ENCODE assay signal across 8 mouse cellular contexts in the genomic region with DNA sequence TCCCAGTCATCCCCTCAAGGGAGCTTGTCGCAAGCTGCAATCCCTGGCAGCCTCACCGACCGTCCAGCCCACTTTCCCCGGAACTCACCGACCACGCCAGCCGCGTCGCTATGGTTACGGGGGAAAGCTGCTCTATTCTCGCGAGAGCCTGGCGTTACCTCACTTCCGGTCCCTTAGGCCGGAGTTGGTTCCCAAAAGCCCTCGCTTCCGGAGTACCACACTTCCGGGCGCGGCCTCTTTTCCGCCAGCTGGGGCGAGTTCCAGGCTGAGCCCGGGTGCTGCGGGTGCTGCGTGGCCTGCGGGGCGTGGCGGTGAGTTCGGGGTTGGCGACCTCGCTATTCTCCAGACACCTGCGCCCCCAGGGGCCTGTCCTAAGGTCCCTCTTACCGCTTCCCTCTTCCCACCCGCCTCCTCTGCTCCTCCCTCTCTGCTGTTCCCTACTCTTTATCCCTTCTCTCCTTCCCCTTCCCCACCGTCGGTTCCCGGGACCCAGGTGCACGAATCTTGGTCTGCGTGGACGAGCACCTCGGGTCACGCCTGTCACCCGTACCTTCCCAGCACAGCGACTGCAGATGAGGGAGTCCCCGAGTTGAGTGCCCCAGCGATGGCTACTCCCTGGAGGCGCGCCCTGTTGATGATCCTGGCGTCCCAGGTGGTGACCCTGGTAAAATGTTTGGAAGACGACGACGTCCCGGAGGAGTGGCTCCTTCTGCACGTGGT. TPM values are rescaled to one million over a fixed set of nuclear protein-coding genes. Genes with fewer than 3 reads are reported as not detected.
DNase-seq lines count a peak whose midpoint lies in the region; ATAC-seq and TF ChIP-seq lines count a peak whose summit lies in the region.

Gene Wdr27 (minus strand): TSS at position 150 of the 720 bp plus-strand sequence.
Gene 1600012H06Rik (plus strand): TSS at position 176 of the 720 bp plus-strand sequence.

- H3K4me1 ChIP-seq in G1E (ENCODE audit: insufficient read depth, low read depth, low read length): peaks cover 27% of the 10 kb centered on the region
- H3K4me1 ChIP-seq in forebrain, postnatal 0 days (ENCODE audit: insufficient read depth): peaks cover 12% of the 10 kb centered on the region
- H3K4me1 ChIP-seq in lung, embryonic 15.5 days: peaks cover 22% of the 10 kb centered on the region

- peak within 1 kb of the TSS; percentile 91 for H3K4me3 ChIP-seq in G1E (ENCODE audit: low read depth, low read length)
- peak within 1 kb of the TSS; percentile 94 for H3K4me3 ChIP-seq in forebrain, postnatal 0 days (ENCODE audit: low read depth, low read length)
- H3K4me3 ChIP-seq in lung, embryonic 15.5 days: peak within 1 kb of the TSS; percentile 85

- no peak for TF ChIP-seq CTCF in G1E (IDR thresholded peaks at IDR 0.05; ENCODE audit: low read depth, low read length)
- no peak for TF ChIP-seq CTCF in forebrain, postnatal 0 days (IDR thresholded peaks at IDR 0.05; ENCODE audit: low read depth)

- H3K4me2 ChIP-seq in forebrain, postnatal 0 days (ENCODE audit: low read depth): peak within 1 kb of the TSS; percentile 95
- H3K4me2 ChIP-seq in lung, embryonic 15.5 days: peak within 1 kb of the TSS; percentile 87

- H3K36me3 ChIP-seq in G1E (replicated peaks): peaks cover 42% of the 10 kb centered on the region
- H3K36me3 ChIP-seq in forebrain, postnatal 0 days (ENCODE audit: insufficient read depth): peaks cover 7% of the 10 kb centered on the region
- H3K36me3 ChIP-seq in lung, embryonic 15.5 days: peaks cover 19% of the 10 kb centered on the region

- WGBS in forebrain, postnatal 0 days: under 1% methylated on average over 53 of the region's 54 CpGs
- WGBS in lung, embryonic 15.5 days: under 1% methylated on average over 54 of the region's 54 CpGs

- no peaks in the 10 kb centered on the region for H3K9me3 ChIP-seq in G1E (replicated peaks)
- H3K9me3 ChIP-seq in forebrain, postnatal 0 days (ENCODE audit: low read length): no peaks in the 10 kb centered on the region
- no peaks in the 10 kb centered on the region for H3K9me3 ChIP-seq in lung, embryonic 15.5 days

- peak; percentile 90 for DNase-seq in G1E (ENCODE audit: low spot score)
- DNase-seq in cerebellum, adult 18-20 months: peak; percentile 98
- peak; percentile 99 for DNase-seq in forebrain, postnatal 0 days
- DNase-seq in heart, postnatal 4 days: peak; percentile 100
- peak; percentile 98 for DNase-seq in layer of hippocampus, adult 8-10 months (ENCODE audit: low spot score in 2 of 2)
- peak; percentile 98 for DNase-seq in ovary, adult 18-20 months (ENCODE audit: low spot score)
- peak; percentile 99 for DNase-seq in thymus, postnatal 0 days (ENCODE audit: low spot score)

- no peaks in the 10 kb centered on the region; the same call in 1 of the 2 replicates for H3K27me3 ChIP-seq in G1E (ENCODE audit: insufficient read depth, low read length)
- no peaks in the 10 kb centered on the region for H3K27me3 ChIP-seq in forebrain, postnatal 0 days (ENCODE audit: insufficient read depth, low read length)
- H3K27me3 ChIP-seq in lung, embryonic 15.5 days: no peaks in the 10 kb centered on the region

- H3K27ac ChIP-seq in forebrain, postnatal 0 days (ENCODE audit: low read depth, low read length): peak within 1 kb of the TSS; percentile 85
- peak within 1 kb of the TSS; percentile 83 for H3K27ac ChIP-seq in lung, embryonic 15.5 days

- H3K9ac ChIP-seq in forebrain, postnatal 0 days: peak within 1 kb of the TSS; percentile 88
- H3K9ac ChIP-seq in lung, embryonic 15.5 days: peak within 1 kb of the TSS; percentile 87

- peak; percentile 97 for ATAC-seq in G1E (ENCODE audit: extremely low read depth, insufficient number of reproducible peaks, low FRiP score, poor library complexity, severe bottlenecking)
- ATAC-seq in forebrain, postnatal 0 days: peak; percentile 100
- ATAC-seq in lung, embryonic 15.5 days (ENCODE audit: borderline replicate concordance, extremely low read depth, low FRiP score, low TSS enrichment): peak; percentile 97

RNA-seq across cellular contexts. Expression of gene Wdr27, which starts in this region (rescaled TPM):
- 2.4 TPM in 1 of 2 replicates, not detected in the other for total RNA-seq in G1E (2014; fragmentation: Nextera tagmentation)
- 0.66 and 3.9 TPM in 2 replicates for total RNA-seq in G1E (2017)
- polyA plus RNA-seq in G1E (2012): 1.7 and 1.9 TPM in 2 replicates
- 1.1 and 1.6 TPM in 2 replicates for total RNA-seq in forebrain, postnatal 0 days (2014; rRNA removed)
- polyA plus RNA-seq in forebrain, postnatal 0 days (2015; fragmentation: Nextera tagmentation; extraction: Ambion mirVana): 9.5 and 10.0 TPM in 2 replicates
- total RNA-seq in heart, postnatal 4 days (2021): 1 to 10 TPM in 1 of 2 experiments, under 1 TPM in 1; 0.81 to 1.3 TPM
- total RNA-seq in layer of hippocampus, adult 8-10 months (2022): 1 to 10 TPM; 3.7 to 7.1 (median 5.4) TPM
- 8.2 and 8.6 TPM in 2 replicates for polyA plus RNA-seq in lung, embryonic 15.5 days (2015; fragmentation: Nextera tagmentation; extraction: Ambion mirVana)
- polyA plus RNA-seq in thymus, postnatal 0 days (2015; fragmentation: Nextera tagmentation; extraction: Ambion mirVana): 16.1 and 21.3 TPM in 2 replicates

RNA-seq across cellular contexts. Expression of gene 1600012H06Rik, which starts in this region (rescaled TPM):
- total RNA-seq in G1E (2014; fragmentation: Nextera tagmentation): 12.3 and 16.1 TPM in 2 replicates
- 18.7 and 19.7 TPM in 2 replicates for total RNA-seq in G1E (2017)
- 1.7 and 2.0 TPM in 2 replicates for polyA plus RNA-seq in G1E (2012)
- 21.1 and 24.2 TPM in 2 replicates for total RNA-seq in forebrain, postnatal 0 days (2014; rRNA removed)
- 27.1 and 29.2 TPM in 2 replicates for polyA plus RNA-seq in forebrain, postnatal 0 days (2015; fragmentation: Nextera tagmentation; extraction: Ambion mirVana)
- 10 to 100 TPM; 18.6 to 18.9 TPM for total RNA-seq in heart, postnatal 4 days (2021)
- 10 to 100 TPM; 11.8 to 17.8 (median 15.4) TPM for total RNA-seq in layer of hippocampus, adult 8-10 months (2022)
- 35.6 and 38.2 TPM in 2 replicates for polyA plus RNA-seq in lung, embryonic 15.5 days (2015; fragmentation: Nextera tagmentation; extraction: Ambion mirVana)
- polyA plus RNA-seq in thymus, postnatal 0 days (2015; fragmentation: Nextera tagmentation; extraction: Ambion mirVana): 37.5 and 39.0 TPM in 2 replicates

Comparison
In these comparisons a context has a peak if more than half of its experiments do, and no peak if none do; other contexts are left out.
1. Peak in every context shown above with its lines: DNase-seq, ATAC-seq, H3K4me3 ChIP-seq and H3K27ac ChIP-seq.